Mouse (Mus musculus): ENCODE data around the gene Camk2n2. TPM values are rescaled to one million over a fixed set of nuclear protein-coding genes. Genes with fewer than 3 reads are reported as not detected.
"Not testable (repeated sequence)": the region's sequence is repeated elsewhere in the genome, so short reads cannot be mapped to it uniquely, and the experiment has no call there.

Gene Camk2n2
- 2.1 and 3.0 TPM in 2 replicates for polyA plus RNA-seq (2014; fragmentation: Nextera tagmentation; extraction: Ambion mirVana)

GRCm38 (mm10) chr16:20621191-20621990 lies at the start of gene Camk2n2:
TSS of gene Camk2n2 (minus strand) at chr16:20621287.
- Histone ChIP-seq H3K4me1 (ENCODE audit: control insufficient read depth, insufficient read depth, low read length) (peaks cover 20% of the 10 kb centered on the region), H3K36me3 (ENCODE audit: control insufficient read depth, insufficient read depth, low read length) (no peaks in the 10 kb centered on the region), H3K27me3 (replicated peaks; ENCODE audit: control insufficient read depth, insufficient read depth, low read length) (peaks cover 31% of the 10 kb centered on the region), H3K4me3 (ENCODE audit: low read depth, low read length) (peak within 1 kb of the TSS; percentile 74), H3K9me3 (ENCODE audit: control insufficient read depth, low read length) (no peaks in the 10 kb centered on the region), H3K9ac (ENCODE audit: low read depth, low read length) (peak within 1 kb of the TSS; percentile 75), H3K27ac (replicated peaks; ENCODE audit: low read depth, low read length) (peak within 1 kb of the TSS; percentile 59; the same call in 1 of the 2 replicates), H3K4me2 (ENCODE audit: low read depth, low read length) (peak within 1 kb of the TSS; percentile 99)
- DNase-seq (ENCODE audit: low spot score) (peak; percentile 40), ATAC-seq (ENCODE audit: low read depth) (peak; percentile 58)
- WGBS: 2% methylated on average over 36 of the region's 92 CpGs

GRCm38 (mm10) chr16:20670291-20670690 lies 49.2 kb upstream of the Camk2n2 start:
- Histone ChIP-seq H3K9me3 (ENCODE audit: control insufficient read depth, low read length) (no peaks in the 10 kb centered on the region), H3K4me1 (ENCODE audit: control insufficient read depth, insufficient read depth, low read length) (peaks cover 13% of the 10 kb centered on the region; the same call in 1 of the 2 replicates), H3K4me3 (ENCODE audit: low read depth, low read length) (no peak overlapping the region), H3K4me2 (ENCODE audit: low read depth, low read length) (no peak overlapping the region), H3K27me3 (replicated peaks; ENCODE audit: control insufficient read depth, insufficient read depth, low read length) (no peaks in the 10 kb centered on the region), H3K27ac (replicated peaks; ENCODE audit: low read depth, low read length) (no peak overlapping the region), H3K9ac (ENCODE audit: low read depth, low read length) (no peak overlapping the region), H3K36me3 (ENCODE audit: control insufficient read depth, insufficient read depth, low read length) (peaks cover 14% of the 10 kb centered on the region)
- DNase-seq (ENCODE audit: low spot score) (no peak), ATAC-seq (ENCODE audit: low read depth) (no peak)
- WGBS: 75% methylated on average over 3 of the region's 3 CpGs

- WGBS: 98% methylated on average over 4 of the region's 6 CpGs
- H3K9ac ChIP-seq (ENCODE audit: low read depth, low read length); H3K27ac ChIP-seq (replicated peaks; ENCODE audit: low read depth, low read length); H3K9me3 ChIP-seq (ENCODE audit: control insufficient read depth, low read length); ATAC-seq (ENCODE audit: low read depth); H3K4me2 ChIP-seq (ENCODE audit: low read depth, low read length); H3K27me3 ChIP-seq (replicated peaks; ENCODE audit: control insufficient read depth, insufficient read depth, low read length); DNase-seq (ENCODE audit: low spot score); H3K4me1 ChIP-seq (ENCODE audit: control insufficient read depth, insufficient read depth, low read length); H3K4me3 ChIP-seq (ENCODE audit: low read depth, low read length): not testable (repeated sequence)
- H3K36me3 ChIP-seq (ENCODE audit: control insufficient read depth, insufficient read depth, low read length): peaks cover 15% of the 10 kb centered on the region
Measured at GRCm38 (mm10) chr16:20668013-20668412, 46.9 kb upstream of the Camk2n2 start, which contains the start of gene Eif4g1. TSS of gene Eif4g1 (plus strand) at chr16:20668313.

- ATAC-seq (ENCODE audit: low read depth) (no peak), DNase-seq (ENCODE audit: low spot score) (no peak)
- peaks cover 98% of the 10 kb centered on the region for H3K36me3 ChIP-seq (ENCODE audit: control insufficient read depth, insufficient read depth, low read length)
- 94% methylated on average over 4 of the region's 4 CpGs for WGBS
- H3K4me2 ChIP-seq (ENCODE audit: low read depth, low read length): no peak overlapping the region
- H3K27ac ChIP-seq (replicated peaks; ENCODE audit: low read depth, low read length): no peak overlapping the region
- H3K9ac ChIP-seq (ENCODE audit: low read depth, low read length): no peak overlapping the region
- no peak overlapping the region for H3K4me3 ChIP-seq (ENCODE audit: low read depth, low read length)
- H3K9me3 ChIP-seq (ENCODE audit: control insufficient read depth, low read length): no peaks in the 10 kb centered on the region
- H3K27me3 ChIP-seq (replicated peaks; ENCODE audit: control insufficient read depth, insufficient read depth, low read length): no peaks in the 10 kb centered on the region
- H3K4me1 ChIP-seq (ENCODE audit: control insufficient read depth, insufficient read depth, low read length): peaks cover 4% of the 10 kb centered on the region; the same call in 1 of the 2 replicates
Measured at GRCm38 (mm10) chr16:20657661-20658060, 36.6 kb upstream of the Camk2n2 start.

- Histone ChIP-seq H3K4me3 (ENCODE audit: low read depth, low read length) (no peak overlapping the region), H3K9me3 (ENCODE audit: control insufficient read depth, low read length) (no peaks in the 10 kb centered on the region), H3K27me3 (replicated peaks; ENCODE audit: control insufficient read depth, insufficient read depth, low read length) (no peaks in the 10 kb centered on the region), H3K9ac (ENCODE audit: low read depth, low read length) (no peak overlapping the region), H3K4me2 (ENCODE audit: low read depth, low read length) (no peak overlapping the region), H3K36me3 (ENCODE audit: control insufficient read depth, insufficient read depth, low read length) (peaks cover 54% of the 10 kb centered on the region), H3K4me1 (ENCODE audit: control insufficient read depth, insufficient read depth, low read length) (peaks cover 8% of the 10 kb centered on the region), H3K27ac (replicated peaks; ENCODE audit: low read depth, low read length) (no peak overlapping the region)
- WGBS: 53% methylated on average over 2 of the region's 2 CpGs
- ATAC-seq (ENCODE audit: low read depth) (no peak), DNase-seq (ENCODE audit: low spot score) (no peak)
Measured at GRCm38 (mm10) chr16:20653315-20653714, 32.2 kb upstream of the Camk2n2 start.

GRCm38 (mm10) chr16:20651947-20652310 lies 30.8 kb upstream of the Camk2n2 start:
- H3K4me1 ChIP-seq (ENCODE audit: control insufficient read depth, insufficient read depth, low read length): peaks cover 8% of the 10 kb centered on the region
- H3K27me3 ChIP-seq (replicated peaks; ENCODE audit: control insufficient read depth, insufficient read depth, low read length): no peaks in the 10 kb centered on the region
- no peaks in the 10 kb centered on the region for H3K9me3 ChIP-seq (ENCODE audit: control insufficient read depth, low read length)
- peak overlapping the region; percentile 90 for H3K9ac ChIP-seq (ENCODE audit: low read depth, low read length)
- ATAC-seq (ENCODE audit: low read depth) (0 out of 2 replicates have a peak, but pooled peaks have one; percentile 7), DNase-seq (ENCODE audit: low spot score) (no peak)
- peak overlapping the region; percentile 17; the same call in 1 of the 2 replicates for H3K27ac ChIP-seq (replicated peaks; ENCODE audit: low read depth, low read length)
- WGBS: 6% methylated on average over 12 of the region's 12 CpGs
- peak overlapping the region; percentile 74 for H3K4me2 ChIP-seq (ENCODE audit: low read depth, low read length)
- H3K36me3 ChIP-seq (ENCODE audit: control insufficient read depth, insufficient read depth, low read length): peaks cover 41% of the 10 kb centered on the region
- peak overlapping the region; percentile 90 for H3K4me3 ChIP-seq (ENCODE audit: low read depth, low read length)

- WGBS: 2% methylated on average over 46 of the region's 46 CpGs
- DNase-seq (ENCODE audit: low spot score): peak; percentile 97
- peak; percentile 98 for ATAC-seq (ENCODE audit: low read depth)
- Histone ChIP-seq H3K4me1 (ENCODE audit: control insufficient read depth, insufficient read depth, low read length) (peaks cover 8% of the 10 kb centered on the region), H3K4me3 (ENCODE audit: low read depth, low read length) (peak within 1 kb of the TSS; percentile 90), H3K36me3 (ENCODE audit: control insufficient read depth, insufficient read depth, low read length) (peaks cover 34% of the 10 kb centered on the region), H3K4me2 (ENCODE audit: low read depth, low read length) (peak within 1 kb of the TSS; percentile 74), H3K27me3 (replicated peaks; ENCODE audit: control insufficient read depth, insufficient read depth, low read length) (no peaks in the 10 kb centered on the region), H3K27ac (replicated peaks; ENCODE audit: low read depth, low read length) (peak within 1 kb of the TSS; percentile 66), H3K9ac (ENCODE audit: low read depth, low read length) (peak within 1 kb of the TSS; percentile 90), H3K9me3 (ENCODE audit: control insufficient read depth, low read length) (no peaks in the 10 kb centered on the region)
Measured at GRCm38 (mm10) chr16:20651076-20651946, 30.2 kb upstream of the Camk2n2 start, which contains the start of gene Psmd2. TSS of gene Psmd2 (plus strand) at chr16:20651652.

GRCm38 (mm10) chr16:20643911-20644310 lies 22.8 kb upstream of the Camk2n2 start:
- no peak overlapping the region for H3K27ac ChIP-seq (replicated peaks; ENCODE audit: low read depth, low read length)
- no peak for DNase-seq (ENCODE audit: low spot score)
- H3K4me1 ChIP-seq (ENCODE audit: control insufficient read depth, insufficient read depth, low read length): no peaks in the 10 kb centered on the region
- no peaks in the 10 kb centered on the region for H3K27me3 ChIP-seq (replicated peaks; ENCODE audit: control insufficient read depth, insufficient read depth, low read length)
- no peak overlapping the region for H3K4me3 ChIP-seq (ENCODE audit: low read depth, low read length)
- no peak overlapping the region for H3K4me2 ChIP-seq (ENCODE audit: low read depth, low read length)
- 93% methylated on average over 7 of the region's 7 CpGs for WGBS
- ATAC-seq (ENCODE audit: low read depth): no peak
- H3K9ac ChIP-seq (ENCODE audit: low read depth, low read length): no peak overlapping the region
- H3K36me3 ChIP-seq (ENCODE audit: control insufficient read depth, insufficient read depth, low read length): no peaks in the 10 kb centered on the region
- no peaks in the 10 kb centered on the region for H3K9me3 ChIP-seq (ENCODE audit: control insufficient read depth, low read length)
